Mouse (Mus musculus): ENCODE results near the gene Msl1.
A peak's percentile ranks its signal among the peaks of the same experiment; 100 is the strongest.

- TF ChIP-seq CTCF (IDR thresholded peaks at IDR 0.05; ENCODE audit: insufficient read depth, low read length) (peak; percentile 77), POLR2A (IDR thresholded peaks at IDR 0.05; ENCODE audit: borderline replicate concordance, extremely low read depth, low read depth, low read length) (peak; percentile 74; the same call in 1 of the 2 replicates)
Observed at GRCm38 (mm10) chr11:98786359-98787214, 8.7 kb upstream of the Msl1 start.
